Comparison of ENCODE assay signal across 11 mouse cellular contexts in the genomic region with DNA sequence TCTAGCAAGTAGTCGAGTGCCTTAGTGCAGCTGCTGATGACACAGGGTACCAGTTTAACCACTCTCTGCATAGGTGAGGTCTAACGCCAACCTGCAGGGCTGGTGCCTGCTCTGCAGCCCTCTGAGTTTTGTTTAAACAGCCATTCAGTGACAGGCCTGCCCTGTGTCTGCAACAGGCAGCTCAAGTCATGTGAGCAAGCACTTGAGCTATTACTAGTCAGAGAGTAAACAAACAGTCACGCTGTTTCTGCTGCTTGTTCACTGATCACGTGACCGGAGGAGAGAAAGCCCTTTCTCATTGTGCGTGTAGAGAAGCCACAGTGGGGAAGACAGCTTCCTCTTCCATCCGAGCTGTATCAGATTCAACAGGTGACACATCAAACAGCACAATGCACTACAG.
DNase-seq lines count a peak whose midpoint lies in the region; ATAC-seq and TF ChIP-seq lines count a peak whose summit lies in the region.
"Had no signal": no experiment of that assay in that cellular context is flagged by ENCODE, and none has a peak within 500 bp of the region (broad histone marks: within the 10 kb centered on the region; RNA-seq: fewer than 3 reads in every experiment).

No protein-coding gene starts in this region.

- no peak for TF ChIP-seq CTCF in intestine, postnatal 0 days (IDR thresholded peaks at IDR 0.05; ENCODE audit: low read depth)
- TF ChIP-seq CTCF in gastrocnemius, adult 2 months (IDR thresholded peaks at IDR 0.05), result no peak

- H3K79me2 ChIP-seq in myocyte (ENCODE audit: control insufficient read depth, insufficient read depth), result no peaks in the 10 kb centered on the region

- TF ChIP-seq POLR2A in myocyte (IDR thresholded peaks at IDR 0.05; ENCODE audit: insufficient read length, low read depth), result no peak

- H3K36me3 ChIP-seq in forebrain, embryonic 14.5 days (ENCODE audit: control insufficient read depth, insufficient read depth, low read length), result no peaks in the 10 kb centered on the region
- H3K36me3 ChIP-seq in forebrain, embryonic 13.5 days (ENCODE audit: poor library complexity, severe bottlenecking), result no peaks in the 10 kb centered on the region
- H3K36me3 ChIP-seq in midbrain, embryonic 11.5 days (ENCODE audit: control insufficient read depth, insufficient read depth, low read length), result no peaks in the 10 kb centered on the region
- H3K36me3 ChIP-seq in midbrain, embryonic 10.5 days, result no peaks in the 10 kb centered on the region
- no peaks in the 10 kb centered on the region for H3K36me3 ChIP-seq in intestine, postnatal 0 days (ENCODE audit: control insufficient read depth, insufficient read depth)
- H3K36me3 ChIP-seq in myocyte (ENCODE audit: control insufficient read depth, insufficient read depth), result no peaks in the 10 kb centered on the region
- H3K36me3 ChIP-seq: liver, embryonic 15.5 days had no signal

- H3K27ac ChIP-seq in forebrain, embryonic 14.5 days (ENCODE audit: low read depth, low read length), result no peak overlapping the region
- no peak overlapping the region for H3K27ac ChIP-seq in forebrain, embryonic 13.5 days
- H3K27ac ChIP-seq in midbrain, embryonic 11.5 days (ENCODE audit: low read depth, low read length), result no peak overlapping the region
- H3K27ac ChIP-seq in midbrain, embryonic 10.5 days (replicated peaks), result no peak overlapping the region
- no peak overlapping the region for H3K27ac ChIP-seq in intestine, postnatal 0 days (ENCODE audit: low read depth, low read length)
- H3K27ac ChIP-seq in gastrocnemius, adult 2 months, result no peak overlapping the region
- H3K27ac ChIP-seq: liver, embryonic 15.5 days had no signal

- H3K9ac ChIP-seq in forebrain, embryonic 14.5 days (ENCODE audit: low read length), result no peak overlapping the region
- no peak overlapping the region for H3K9ac ChIP-seq in forebrain, embryonic 13.5 days
- H3K9ac ChIP-seq in midbrain, embryonic 11.5 days (ENCODE audit: low read length), result no peak overlapping the region
- no peak overlapping the region for H3K9ac ChIP-seq in intestine, postnatal 0 days (ENCODE audit: low read depth, low read length)
- H3K9ac ChIP-seq: liver, embryonic 15.5 days had no signal

- ATAC-seq in forebrain, embryonic 14.5 days, result peak; percentile 35
- ATAC-seq in forebrain, embryonic 13.5 days, result no peak
- peak; percentile 68 for ATAC-seq in midbrain, embryonic 11.5 days (ENCODE audit: low FRiP score)
- ATAC-seq in intestine, postnatal 0 days, result peak; percentile 41; the same call in 1 of the 2 replicates
- ATAC-seq in erythroblast, adult 5-6 weeks (replicated peaks; ENCODE audit: low FRiP score, poor library complexity, severe bottlenecking), result no peak

- peak; percentile 53 for DNase-seq in forebrain, embryonic 14.5 days (ENCODE audit: low spot score)
- DNase-seq in midbrain, embryonic 11.5 days (ENCODE audit: low spot score, missing footprints), result peak; percentile 35
- no peak for DNase-seq in midbrain, embryonic 10.5 days (ENCODE audit: low spot score)
- DNase-seq in gastrocnemius, adult 2 months, result no peak
- DNase-seq: adrenal gland, postnatal 25 days; kidney, adult 9 months had no signal

- intact Hi-C loops in gastrocnemius, adult 2 months (cut with DNase I), result no loop called here

- peaks cover 7% of the 10 kb centered on the region; the same call in 1 of the 2 replicates for H3K4me1 ChIP-seq in forebrain, embryonic 14.5 days (ENCODE audit: control insufficient read depth, insufficient read depth, low read length)
- peaks cover 13% of the 10 kb centered on the region; the same call in 1 of the 2 replicates for H3K4me1 ChIP-seq in forebrain, embryonic 13.5 days
- no peaks in the 10 kb centered on the region for H3K4me1 ChIP-seq in midbrain, embryonic 11.5 days (ENCODE audit: control insufficient read depth, insufficient read depth, low read length)
- H3K4me1 ChIP-seq in midbrain, embryonic 10.5 days, result peaks cover 17% of the 10 kb centered on the region
- no peaks in the 10 kb centered on the region for H3K4me1 ChIP-seq in intestine, postnatal 0 days (replicated peaks; ENCODE audit: control insufficient read depth, insufficient read depth, low read length)
- H3K4me1 ChIP-seq: liver, embryonic 15.5 days had no signal

- H3ac ChIP-seq in myocyte (ENCODE audit: control insufficient read depth, insufficient read length), result no peak overlapping the region

- no peak overlapping the region for H3K4me3 ChIP-seq in forebrain, embryonic 14.5 days (ENCODE audit: low read depth, low read length)
- no peak overlapping the region for H3K4me3 ChIP-seq in forebrain, embryonic 13.5 days
- H3K4me3 ChIP-seq in midbrain, embryonic 11.5 days (ENCODE audit: low read depth, low read length), result no peak overlapping the region
- no peak overlapping the region for H3K4me3 ChIP-seq in midbrain, embryonic 10.5 days
- H3K4me3 ChIP-seq in intestine, postnatal 0 days (ENCODE audit: low read depth, low read length), result no peak overlapping the region
- no peak overlapping the region for H3K4me3 ChIP-seq in myocyte
- no peak overlapping the region for H3K4me3 ChIP-seq in gastrocnemius, adult 2 months
- H3K4me3 ChIP-seq: liver, embryonic 15.5 days had no signal

- H3K4me2 ChIP-seq in forebrain, embryonic 14.5 days (ENCODE audit: low read length), result no peak overlapping the region
- H3K4me2 ChIP-seq in forebrain, embryonic 13.5 days, result no peak overlapping the region
- no peak overlapping the region for H3K4me2 ChIP-seq in midbrain, embryonic 11.5 days
- H3K4me2 ChIP-seq in intestine, postnatal 0 days (replicated peaks; ENCODE audit: low read depth), result no peak overlapping the region
- H3K4me2 ChIP-seq in myocyte (ENCODE audit: low read depth), result no peak overlapping the region
- H3K4me2 ChIP-seq: liver, embryonic 15.5 days had no signal

- no peaks in the 10 kb centered on the region for H3K27me3 ChIP-seq in forebrain, embryonic 14.5 days (replicated peaks; ENCODE audit: control insufficient read depth, insufficient read depth, low read length)
- no peaks in the 10 kb centered on the region for H3K27me3 ChIP-seq in forebrain, embryonic 13.5 days
- no peaks in the 10 kb centered on the region for H3K27me3 ChIP-seq in midbrain, embryonic 11.5 days (ENCODE audit: control insufficient read depth, insufficient read depth, low read length)
- H3K27me3 ChIP-seq in midbrain, embryonic 10.5 days (ENCODE audit: low read depth, poor library complexity, severe bottlenecking), result no peaks in the 10 kb centered on the region
- H3K27me3 ChIP-seq in intestine, postnatal 0 days (replicated peaks; ENCODE audit: control insufficient read depth, insufficient read depth, low read length), result no peaks in the 10 kb centered on the region
- H3K27me3 ChIP-seq in myocyte (ENCODE audit: control insufficient read depth, insufficient read depth, insufficient read length), result no peaks in the 10 kb centered on the region
- H3K27me3 ChIP-seq: liver, embryonic 15.5 days had no signal

- H3K9me3 ChIP-seq in forebrain, embryonic 14.5 days (replicated peaks; ENCODE audit: control insufficient read depth, low read length), result no peaks in the 10 kb centered on the region
- no peaks in the 10 kb centered on the region for H3K9me3 ChIP-seq in forebrain, embryonic 13.5 days (replicated peaks)
- H3K9me3 ChIP-seq in midbrain, embryonic 11.5 days (ENCODE audit: control insufficient read depth, low read length), result no peaks in the 10 kb centered on the region
- no peaks in the 10 kb centered on the region for H3K9me3 ChIP-seq in midbrain, embryonic 10.5 days (replicated peaks)
- H3K9me3 ChIP-seq in intestine, postnatal 0 days (ENCODE audit: control insufficient read depth), result no peaks in the 10 kb centered on the region
- H3K9me3 ChIP-seq: liver, embryonic 15.5 days had no signal

- 50% methylated on average over 7 of the region's 7 CpGs for WGBS in forebrain, embryonic 14.5 days
- WGBS in forebrain, embryonic 13.5 days, result 49% methylated on average over 7 of the region's 7 CpGs
- WGBS in midbrain, embryonic 11.5 days, result 54% methylated on average over 7 of the region's 7 CpGs
- 60% methylated on average over 7 of the region's 7 CpGs for WGBS in midbrain, embryonic 10.5 days
- 6% methylated on average over 7 of the region's 7 CpGs for WGBS in intestine, postnatal 0 days

TF ChIP-seq in myocyte, 11 proteins besides CTCF, POLR2A, EP300 and RAD21:
- TF ChIP-seq USF1 (IDR thresholded peaks at IDR 0.05; ENCODE audit: low read depth) (peak; percentile 83), TCF3 (IDR thresholded peaks at IDR 0.05; ENCODE audit: insufficient read length, low read depth) (no peak)

Comparison
In these comparisons a context has a peak if more than half of its experiments do, and no peak if none do; other contexts are left out.
1. ATAC-seq: peak in forebrain, embryonic 14.5 days (single experiment), midbrain, embryonic 11.5 days (single experiment) and intestine, postnatal 0 days (single experiment); none in forebrain, embryonic 13.5 days (single experiment) and erythroblast, adult 5-6 weeks (single experiment).
2. DNase-seq: peak in forebrain, embryonic 14.5 days (single experiment) and midbrain, embryonic 11.5 days (single experiment); none in midbrain, embryonic 10.5 days (single experiment) and gastrocnemius, adult 2 months (single experiment).